Mouse (Mus musculus): Measurements from ENCODE around the gene Zbtb22.

- TF ChIP-seq CTCF (IDR thresholded peaks at IDR 0.05; ENCODE audit: low read depth), result peak; percentile 65
- TF ChIP-seq EP300 (IDR thresholded peaks at IDR 0.05; ENCODE audit: low read depth), result no peak
Measured at GRCm38 (mm10) chr17:33897114-33897794, 18.4 kb upstream of the Zbtb22 start.

All from heart, postnatal 0 days (tissue).